In the genomic region with DNA sequence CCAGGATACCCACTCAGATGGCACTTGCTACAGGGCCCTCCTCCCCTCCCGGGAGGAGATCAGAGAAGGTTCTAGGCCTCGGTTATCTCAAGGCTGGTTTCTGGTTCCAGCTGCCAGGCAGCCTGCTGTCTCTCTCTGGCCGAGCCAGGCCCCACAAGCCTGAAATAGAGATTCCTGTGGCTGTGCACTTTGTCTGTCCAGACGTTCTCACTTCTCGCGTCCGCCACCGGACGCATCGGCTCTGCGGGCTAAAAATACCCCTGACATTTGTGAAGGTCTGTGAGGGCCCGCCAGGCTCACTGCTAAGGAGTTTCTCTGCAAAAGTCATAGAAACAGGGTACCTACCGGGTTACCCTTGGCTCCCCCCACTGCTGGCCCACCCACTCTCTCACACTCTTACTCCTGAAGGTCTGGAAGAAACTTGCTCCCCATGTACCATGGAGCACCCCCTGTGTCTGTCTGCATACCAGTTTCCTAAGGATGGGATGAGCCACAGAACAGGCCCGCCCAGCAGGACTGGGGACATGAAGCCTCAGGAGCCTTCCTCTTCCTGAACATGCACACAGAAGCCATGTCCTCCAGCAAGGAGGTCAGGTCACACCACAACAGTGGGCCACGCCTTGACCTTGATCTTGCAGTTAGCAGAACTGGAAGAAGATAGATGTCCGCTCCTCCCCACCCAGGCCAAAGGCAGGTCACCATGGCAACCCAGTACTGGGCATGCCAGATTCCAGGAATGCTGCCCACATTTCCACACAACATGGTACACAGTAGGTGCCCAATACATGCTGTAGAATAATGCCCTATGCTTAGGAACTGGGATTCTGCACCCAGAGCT, we compare ENCODE assay signal across 12 mouse cellular contexts. TPM values are rescaled to one million over a fixed set of nuclear protein-coding genes. Genes with fewer than 3 reads are reported as not detected.
DNase-seq lines count a peak whose midpoint lies in the region; ATAC-seq and TF ChIP-seq lines count a peak whose summit lies in the region.
"Had no signal": no experiment of that assay in that cellular context is flagged by ENCODE, and none has a peak within 500 bp of the region (broad histone marks: within the 10 kb centered on the region; RNA-seq: fewer than 3 reads in every experiment).

No protein-coding gene starts in this region.

- H3K36me3 ChIP-seq in kidney, embryonic 16.5 days (ENCODE audit: insufficient read depth, low read length): no peaks in the 10 kb centered on the region
- H3K36me3 ChIP-seq in heart, postnatal 0 days (replicated peaks; ENCODE audit: control insufficient read depth, insufficient read depth, low read length): no peaks in the 10 kb centered on the region
- no peaks in the 10 kb centered on the region for H3K36me3 ChIP-seq in hindbrain, embryonic 13.5 days
- H3K36me3 ChIP-seq: neural tube, embryonic 13.5 days had no signal

- H3K4me2 ChIP-seq in kidney, embryonic 16.5 days (replicated peaks; ENCODE audit: low read depth, low read length): no peak overlapping the region
- no peak overlapping the region for H3K4me2 ChIP-seq in heart, postnatal 0 days (ENCODE audit: low read depth, low read length)
- no peak overlapping the region for H3K4me2 ChIP-seq in hindbrain, embryonic 13.5 days
- H3K4me2 ChIP-seq: neural tube, embryonic 13.5 days had no signal

- no peak; the same call in 1 of the 2 replicates for TF ChIP-seq EP300 in heart, postnatal 0 days (IDR thresholded peaks at IDR 0.05; ENCODE audit: low read depth)

- no peak for TF ChIP-seq CTCF in heart, postnatal 0 days (IDR thresholded peaks at IDR 0.05; ENCODE audit: low read depth)

- H3K27me3 ChIP-seq in kidney, embryonic 16.5 days (ENCODE audit: insufficient read depth, low read length): no peaks in the 10 kb centered on the region
- H3K27me3 ChIP-seq in heart, postnatal 0 days (ENCODE audit: control insufficient read depth, insufficient read depth, low read length): no peaks in the 10 kb centered on the region
- 0 out of 2 replicates have a peak, but pooled peaks cover 9% of the 10 kb centered on the region for H3K27me3 ChIP-seq in hindbrain, embryonic 13.5 days
- H3K27me3 ChIP-seq: neural tube, embryonic 13.5 days had no signal

- H3K4me3 ChIP-seq in kidney, embryonic 16.5 days (ENCODE audit: low read length): no peak overlapping the region
- no peak overlapping the region for H3K4me3 ChIP-seq in heart, postnatal 0 days (ENCODE audit: low read depth, low read length)
- no peak overlapping the region for H3K4me3 ChIP-seq in hindbrain, embryonic 13.5 days
- H3K4me3 ChIP-seq: neural tube, embryonic 13.5 days had no signal

- ATAC-seq in kidney, embryonic 16.5 days (ENCODE audit: low FRiP score, low TSS enrichment): no peak; the same call in 1 of the 2 replicates
- peak; percentile 90 for ATAC-seq in heart, postnatal 0 days (ENCODE audit: insufficient read depth, low read depth)
- ATAC-seq in monocyte, adult 5-6 weeks (replicated peaks; ENCODE audit: insufficient number of reproducible peaks, low FRiP score, low TSS enrichment, poor library complexity, severe bottlenecking): no peak
- no peak for ATAC-seq in hindbrain, embryonic 13.5 days (ENCODE audit: low FRiP score)
- ATAC-seq: CD4-positive, CD25-positive, alpha-beta regulatory T cell, adult 4 months had no signal

- WGBS in kidney, embryonic 16.5 days: 73% methylated on average over 16 of the region's 16 CpGs
- 22% methylated on average over 16 of the region's 16 CpGs for WGBS in heart, postnatal 0 days
- 85% methylated on average over 16 of the region's 16 CpGs for WGBS in hindbrain, embryonic 13.5 days

- no peak overlapping the region for H3K9ac ChIP-seq in kidney, embryonic 16.5 days (replicated peaks; ENCODE audit: low read length)
- H3K9ac ChIP-seq in heart, postnatal 0 days (replicated peaks; ENCODE audit: low read depth, low read length): 0 out of 2 replicates have a peak overlapping the region, but pooled peaks have one; percentile 1
- no peak overlapping the region for H3K9ac ChIP-seq in hindbrain, embryonic 13.5 days
- H3K9ac ChIP-seq: liver, embryonic 14.5 days; neural tube, embryonic 13.5 days had no signal

- peaks cover 1% of the 10 kb centered on the region for H3K4me1 ChIP-seq in kidney, embryonic 16.5 days (ENCODE audit: insufficient read depth, low read length)
- H3K4me1 ChIP-seq in heart, postnatal 0 days (ENCODE audit: control insufficient read depth, insufficient read depth): peaks cover 12% of the 10 kb centered on the region
- H3K4me1 ChIP-seq in hindbrain, embryonic 13.5 days (replicated peaks): no peaks in the 10 kb centered on the region

- H3K9me3 ChIP-seq in kidney, embryonic 16.5 days (ENCODE audit: low read length): no peaks in the 10 kb centered on the region
- no peaks in the 10 kb centered on the region for H3K9me3 ChIP-seq in heart, postnatal 0 days (replicated peaks; ENCODE audit: control insufficient read depth, low read length)
- H3K9me3 ChIP-seq in hindbrain, embryonic 13.5 days: no peaks in the 10 kb centered on the region
- H3K9me3 ChIP-seq: neural tube, embryonic 13.5 days had no signal

- no peak for DNase-seq in kidney, adult 8-10 months
- DNase-seq in R1 (ENCODE audit: low read depth, low spot score): peak; percentile 82
- DNase-seq in gastrocnemius, postnatal 10 days: peak; percentile 36
- DNase-seq in heart, postnatal 0 days (ENCODE audit: low spot score): peak; percentile 82
- no peak for DNase-seq in spleen, postnatal 4 days (ENCODE audit: low spot score in 2 of 2)
- DNase-seq: right cerebral cortex, postnatal 4 days had no signal

- peak overlapping the region; percentile 6; the same call in 1 of the 2 replicates for H3K27ac ChIP-seq in kidney, embryonic 16.5 days (ENCODE audit: low read length)
- H3K27ac ChIP-seq in heart, postnatal 0 days (ENCODE audit: low read depth): peak overlapping the region; percentile 95
- H3K27ac ChIP-seq in hindbrain, embryonic 13.5 days: no peak overlapping the region
- H3K27ac ChIP-seq: liver, embryonic 14.5 days; neural tube, embryonic 13.5 days had no signal

RNA-seq across cellular contexts. Expression of gene Cux2, which starts 21.3 kb away (rescaled TPM):
- 9.0 and 9.9 TPM in 2 replicates for polyA plus RNA-seq in kidney, embryonic 16.5 days (2015; fragmentation: Nextera tagmentation; extraction: Ambion mirVana)
- 1 to 10 TPM; 1.1 to 1.5 TPM for total RNA-seq in gastrocnemius, postnatal 10 days (2021)
- 3.3 and 9.5 TPM in 2 replicates for total RNA-seq in heart, postnatal 0 days (2014; rRNA removed; ENCODE audit: low replicate concordance)
- 1.3 and 1.4 TPM in 2 replicates for polyA plus RNA-seq in heart, postnatal 0 days (2015; fragmentation: Nextera tagmentation; extraction: Ambion mirVana)
- not detected in 3 replicates for total RNA-seq in monocyte, adult 5-6 weeks (2017)
- 28.1 and 29.1 TPM in 2 replicates for polyA plus RNA-seq in hindbrain, embryonic 13.5 days (2015; fragmentation: Nextera tagmentation; extraction: Ambion mirVana)

RNA-seq across cellular contexts. Expression of gene Myl2, which starts 29.6 kb away (rescaled TPM):
- 1.7 and 2.3 TPM in 2 replicates for polyA plus RNA-seq in kidney, embryonic 16.5 days (2015; fragmentation: Nextera tagmentation; extraction: Ambion mirVana)
- 100 to 1,000 TPM; 526 to 721 TPM for total RNA-seq in gastrocnemius, postnatal 10 days (2021)
- 7,568 and 8,637 TPM in 2 replicates for total RNA-seq in heart, postnatal 0 days (2014; rRNA removed; ENCODE audit: low replicate concordance)
- 15,488 and 15,525 TPM in 2 replicates for polyA plus RNA-seq in heart, postnatal 0 days (2015; fragmentation: Nextera tagmentation; extraction: Ambion mirVana)
- total RNA-seq in monocyte, adult 5-6 weeks (2017): not detected in 3 replicates
- 3.7 and 7.3 TPM in 2 replicates for polyA plus RNA-seq in hindbrain, embryonic 13.5 days (2015; fragmentation: Nextera tagmentation; extraction: Ambion mirVana)
- polyA plus RNA-seq: CD4-positive, CD25-positive, alpha-beta regulatory T cell, adult 4 months had no signal

Comparison
In these comparisons a context has a peak if more than half of its experiments do, and no peak if none do; other contexts are left out.
1. DNase-seq: peak in R1 (single experiment), gastrocnemius, postnatal 10 days (single experiment) and heart, postnatal 0 days (single experiment); none in kidney, adult 8-10 months (0 of 2) and spleen, postnatal 4 days (0 of 2).
2. RNA of gene Myl2, which starts 29.6 kb away (total RNA-seq): 7,568 to 8,637 TPM in heart, postnatal 0 days and 526 to 721 TPM in gastrocnemius, postnatal 10 days; not detected in monocyte, adult 5-6 weeks; every median in the first group is over 100 times any median in the second.